Mouse (Mus musculus): ENCODE measurements at regions not wholly inside any gene's neighbourhood (a gene's known extent, or its start where the extent isn't known, plus 50 kb on each side); places are given as distances from the start of the nearest gene placed in this dataset.

- TF ChIP-seq CTCF (IDR thresholded peaks at IDR 0.05; ENCODE audit: control insufficient read depth, insufficient read depth, insufficient replicate concordance, low read depth, low read length): no peak
- no peak for TF ChIP-seq POLR2A (IDR thresholded peaks at IDR 0.05; ENCODE audit: control insufficient read depth, low read depth, low read length)
Observed at GRCm38 (mm10) chr6:52418451-52419170, 105.3 kb downstream of the Evx1 start.
